Mouse (Mus musculus) megakaryocyte progenitor cell, adult 5-6 weeks (primary cell): ENCODE measurements around the gene Rpl3. TPM values are rescaled to one million over a fixed set of nuclear protein-coding genes. Genes with fewer than 3 reads are reported as not detected.
A peak's percentile ranks its signal among the peaks of the same experiment; 100 is the strongest.

ENCODE experiments used
- ATAC-seq: replicated peaks from 2 replicates; pipeline ENCODE4 v1.8.0; 2016; ENCODE audit warnings: mild to moderate bottlenecking, moderate TSS enrichment, inconsistent platforms; ENCODE audit not compliant: poor library complexity
- total RNA-seq, 2 experiments: library from RNA; stranded (forward) in 1 of 2; stranded (reverse) in 1 of 2; fragments of 157-497, 149-512 nt in 1 of 2; fragments of 200-1000 nt in 1 of 2; gene quantifications; 2 replicates each; pipeline versions ENCODE4 v1.2.3 to v1.2.4; 2015 to 2017

The Rpl3 gene
- total RNA-seq, 2 experiments from 2014 or later, result 2,179 to 3,138 TPM

GRCm38 (mm10) chr15:80115866-80116794 is 24.5 kb upstream of the Rpl3 start:
- no peak for ATAC-seq

GRCm38 (mm10) chr15:80115256-80115655 is 23.6 kb upstream of the Rpl3 start:
- ATAC-seq, result no peak

GRCm38 (mm10) chr15:80114414-80114813 is 22.7 kb upstream of the Rpl3 start:
- ATAC-seq, result no peak

- no peak for ATAC-seq
These were observed 20.8 kb upstream of the Rpl3 start for GRCm38 (mm10) chr15:80112499-80112898.

- ATAC-seq, result peak; percentile 23
These were observed 19.8 kb upstream of the Rpl3 start for GRCm38 (mm10) chr15:80111436-80111835.

- no peak for ATAC-seq
These were observed 15.9 kb upstream of the Rpl3 start for GRCm38 (mm10) chr15:80107575-80107974.

- no peak for ATAC-seq
These were observed 15.5 kb upstream of the Rpl3 start for GRCm38 (mm10) chr15:80107143-80107542.

- ATAC-seq, result peak; percentile 71
These were observed 14.1 kb upstream of the Rpl3 start for GRCm38 (mm10) chr15:80105490-80106410.

- no peak for ATAC-seq
These were observed 10.8 kb upstream of the Rpl3 start for GRCm38 (mm10) chr15:80102495-80102894.

- ATAC-seq, result no peak
These were observed 9.8 kb upstream of the Rpl3 start for GRCm38 (mm10) chr15:80101503-80101902.

- no peak for ATAC-seq
These were observed 9.2 kb upstream of the Rpl3 start for GRCm38 (mm10) chr15:80100871-80101270.

- no peak for ATAC-seq
These were observed 8.5 kb upstream of the Rpl3 start for GRCm38 (mm10) chr15:80100196-80100595.

- ATAC-seq, result no peak
These were observed 7.8 kb upstream of the Rpl3 start for GRCm38 (mm10) chr15:80099477-80099876.

GRCm38 (mm10) chr15:80098809-80099208 is 7.1 kb upstream of the Rpl3 start:
- ATAC-seq, result no peak

GRCm38 (mm10) chr15:80097999-80098461 is 6.4 kb upstream of the Rpl3 start:
- peak; percentile 61 for ATAC-seq

GRCm38 (mm10) chr15:80096946-80097881 is 5.5 kb upstream of the Rpl3 start:
- ATAC-seq, result peak; percentile 88

GRCm38 (mm10) chr15:80096406-80096805 is 4.7 kb upstream of the Rpl3 start:
- no peak for ATAC-seq

GRCm38 (mm10) chr15:80095596-80095995 is 3.9 kb upstream of the Rpl3 start:
- ATAC-seq, result no peak

GRCm38 (mm10) chr15:80094201-80094600 is 2.5 kb upstream of the Rpl3 start:
- no peak for ATAC-seq

GRCm38 (mm10) chr15:80092599-80092998 is 931 bp upstream of the Rpl3 start:
- no peak for ATAC-seq
